Mouse (Mus musculus) right cerebral cortex, adult 2 months (tissue): Measurements from ENCODE around the gene Wrap53.
A peak's percentile ranks its signal among the peaks of the same experiment; 100 is the strongest.

Experiments used
- DNase-seq, 2 experiments: peaks; one replicate each; pipeline ENCODE4 v3.0.0; 2021 to 2022; ENCODE audit warnings: low spot score in 2 of 2

Gene Wrap53

DNA sequence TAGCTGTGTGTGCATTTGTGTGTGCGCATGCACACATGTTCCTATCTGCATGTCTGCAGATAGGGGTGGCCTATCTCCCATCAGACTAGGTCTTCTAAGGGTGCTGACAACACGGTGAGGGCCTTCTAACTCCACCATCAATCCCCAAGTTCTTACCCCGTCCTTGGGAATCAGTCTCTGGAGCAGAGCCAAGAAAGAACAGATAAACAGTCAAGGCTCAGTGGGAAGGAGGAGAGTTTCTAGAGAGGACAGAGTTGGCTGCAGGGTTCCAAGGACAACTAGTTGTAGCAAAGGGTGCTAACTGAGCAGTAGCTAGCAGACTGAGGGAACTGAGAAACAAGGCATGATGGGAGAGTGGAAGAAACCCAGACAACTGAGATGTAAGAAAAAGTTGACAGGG lies 21.7 kb upstream of the Wrap53 start:
- no peak for DNase-seq

DNA sequence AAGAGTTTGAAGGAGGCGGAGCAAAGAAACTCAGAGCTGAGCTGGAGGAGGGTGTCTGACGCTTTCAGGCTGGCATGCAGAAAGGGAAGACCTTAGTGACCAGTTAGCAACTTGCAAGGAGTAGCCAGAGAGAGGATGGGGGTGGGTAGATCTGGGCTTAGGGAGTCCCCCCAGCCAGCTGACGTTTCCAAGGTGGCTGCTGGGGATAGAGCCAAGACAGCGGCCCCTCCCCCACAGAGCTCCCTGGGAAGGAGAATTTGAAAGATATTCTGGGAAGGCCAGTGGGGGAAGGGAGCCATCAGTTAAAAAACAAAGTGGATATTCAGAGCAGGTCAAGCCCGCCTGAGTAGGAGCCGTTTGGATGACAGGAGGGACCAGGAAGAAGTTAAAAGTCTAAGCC lies 20.0 kb upstream of the Wrap53 start:
- DNase-seq: peak; percentile 72 to 74

DNA sequence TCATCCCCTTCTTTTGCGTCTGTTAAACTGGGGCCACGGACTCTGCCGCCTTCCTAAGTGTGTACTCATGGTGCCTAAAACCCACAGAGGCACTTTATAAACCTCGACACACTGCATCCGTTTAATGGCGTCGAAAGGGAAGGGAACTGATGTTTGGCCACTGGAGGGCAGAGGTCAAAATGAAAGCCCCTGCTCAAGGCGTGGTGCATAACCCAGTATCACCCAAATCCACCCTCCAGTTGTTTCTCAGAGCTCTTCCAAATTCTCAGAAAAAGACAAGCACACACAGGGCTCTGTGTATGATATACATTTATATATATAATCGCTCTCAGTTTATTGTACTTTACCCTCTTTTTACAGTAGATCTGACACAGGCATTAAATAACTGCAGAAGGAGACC lies 19.4 kb upstream of the Wrap53 start:
- DNase-seq: no peak

DNA sequence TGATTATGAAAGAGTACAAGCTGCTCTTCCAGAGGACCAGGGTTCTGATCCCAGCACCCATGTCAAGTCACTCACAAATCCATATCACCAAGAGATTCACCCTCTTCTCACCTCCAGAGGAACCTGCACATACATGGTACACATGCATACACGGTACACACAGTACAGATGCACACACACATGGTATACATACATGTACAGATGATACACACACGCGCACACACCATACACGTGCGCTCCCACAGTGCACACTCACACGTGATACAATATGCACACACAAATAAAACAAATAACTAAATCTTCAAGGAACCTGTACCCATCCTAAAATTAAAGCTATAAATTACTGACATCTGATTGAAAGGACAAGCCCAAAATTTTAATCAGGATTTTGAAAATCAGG lies 14.8 kb upstream of the Wrap53 start:
- no peak for DNase-seq

DNA sequence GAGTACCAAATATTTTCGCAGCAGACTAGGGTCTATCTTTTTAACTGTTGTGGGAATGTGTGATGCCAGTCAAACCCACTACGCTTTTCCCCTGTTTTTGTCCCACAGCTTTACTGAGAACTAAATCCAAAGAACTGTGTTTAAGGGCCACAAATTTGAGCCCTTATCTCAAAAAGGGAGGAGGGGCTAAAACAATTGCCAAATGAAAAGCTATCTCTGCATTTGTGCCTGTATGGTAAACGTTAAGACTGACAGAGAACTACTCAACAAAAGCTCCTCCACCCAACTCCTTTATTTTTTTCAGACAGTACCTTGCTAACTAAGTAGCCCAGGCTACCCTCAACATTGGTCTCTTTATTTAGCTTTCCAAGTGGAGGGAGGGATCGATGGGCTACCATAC lies 12.7 kb upstream of the Wrap53 start:
- no peak for DNase-seq

DNA sequence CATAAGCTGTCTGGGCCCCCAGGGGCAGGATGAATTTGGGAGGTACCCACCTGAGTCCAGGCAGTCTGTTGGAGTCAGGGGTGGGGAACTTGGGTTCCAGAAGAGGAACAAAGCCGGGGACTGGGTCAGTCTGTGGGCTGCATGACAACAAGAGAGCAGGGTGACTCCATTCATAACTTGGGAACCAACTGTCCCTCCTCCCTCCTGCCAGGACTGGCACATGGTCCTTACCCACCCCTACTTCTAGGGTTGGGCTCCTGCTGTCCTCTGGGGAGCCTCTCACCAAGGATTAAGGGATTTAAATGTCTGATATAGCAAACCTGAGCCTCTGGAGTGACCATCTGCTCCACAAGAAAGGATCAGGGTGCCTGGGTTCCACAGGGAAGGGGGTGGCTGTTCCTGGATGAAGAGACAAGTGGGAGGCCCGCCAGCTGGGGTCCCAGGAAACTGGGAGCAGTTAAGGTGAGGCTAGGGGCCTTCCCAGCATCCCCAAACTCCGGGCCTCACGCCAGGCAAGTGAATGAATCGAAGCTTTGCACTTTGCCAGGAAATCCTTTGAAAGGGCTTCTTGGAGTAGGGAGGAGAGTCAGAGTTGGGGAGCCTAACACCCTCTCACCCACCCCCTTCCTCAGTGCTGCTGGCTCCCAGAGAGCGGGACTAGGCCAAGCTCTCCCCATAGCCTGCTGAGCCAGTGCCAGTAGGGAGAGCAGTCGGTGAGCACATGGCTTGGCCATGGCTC lies 12.0 kb upstream of the Wrap53 start:
- DNase-seq: peak; percentile 57 to 71

DNA sequence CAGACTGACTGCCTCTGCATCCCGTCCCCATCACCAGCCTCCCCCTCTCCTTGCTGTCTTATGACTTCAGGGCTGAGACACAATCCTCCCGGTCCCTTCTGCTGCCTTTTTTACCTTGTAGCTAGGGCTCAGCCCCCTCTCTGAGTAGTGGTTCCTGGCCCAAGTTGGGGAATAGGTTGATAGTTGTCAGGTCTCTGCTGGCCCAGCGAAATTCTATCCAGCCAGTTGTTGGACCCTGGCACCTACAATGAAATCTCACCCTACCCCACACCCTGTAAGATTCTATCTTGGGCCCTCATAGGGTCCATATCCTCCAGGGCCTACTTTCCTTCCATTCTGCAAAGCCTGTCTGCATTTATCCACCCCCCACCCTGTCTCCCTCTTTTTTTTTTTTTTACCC lies 11.4 kb upstream of the Wrap53 start:
- no peak for DNase-seq

DNA sequence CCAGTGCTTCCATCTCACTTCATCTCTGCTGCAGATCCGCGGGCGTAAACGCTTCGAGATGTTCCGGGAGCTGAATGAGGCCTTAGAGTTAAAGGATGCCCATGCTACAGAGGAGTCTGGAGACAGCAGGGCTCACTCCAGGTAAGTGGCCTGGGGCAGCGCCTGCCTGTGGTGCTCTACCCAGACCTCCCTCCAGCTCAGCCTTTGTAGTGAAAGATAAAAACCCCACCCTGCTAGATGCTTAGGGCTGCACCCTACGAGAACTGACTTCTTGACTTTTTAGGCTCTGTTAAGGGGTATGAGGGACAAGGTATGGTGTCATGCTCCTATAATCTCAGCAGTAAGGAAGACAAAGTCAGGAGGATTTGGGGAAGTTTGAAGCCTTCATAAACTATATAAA lies 10.6 kb upstream of the Wrap53 start:
- no peak for DNase-seq

DNA sequence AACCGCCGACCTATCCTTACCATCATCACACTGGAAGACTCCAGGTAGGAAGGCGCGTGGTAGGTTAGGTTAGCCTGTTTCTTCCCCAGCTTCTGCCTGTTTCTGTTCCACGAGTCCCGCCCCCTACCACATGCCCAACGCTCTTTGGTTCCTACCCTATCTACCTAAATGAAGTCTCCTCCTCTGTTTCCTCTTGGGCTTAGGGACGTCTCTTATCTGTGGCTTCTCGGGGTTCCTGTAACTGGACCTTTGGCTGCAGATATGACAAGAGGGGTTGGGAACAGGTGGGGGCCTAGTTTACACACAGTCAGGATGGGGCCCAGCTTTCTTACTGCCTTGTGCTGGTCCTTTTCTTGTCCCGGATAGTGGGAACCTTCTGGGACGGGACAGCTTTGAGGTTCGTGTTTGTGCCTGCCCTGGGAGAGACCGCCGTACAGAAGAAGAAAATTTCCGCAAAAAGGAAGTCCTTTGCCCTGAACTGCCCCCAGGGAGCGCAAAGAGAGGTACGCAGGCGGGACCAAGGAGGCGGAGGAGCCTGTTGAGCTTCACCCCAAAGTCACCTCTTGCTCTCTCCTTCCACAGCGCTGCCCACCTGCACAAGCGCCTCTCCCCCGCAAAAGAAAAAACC lies 9.3 kb upstream of the Wrap53 start:
- no peak for DNase-seq

DNA sequence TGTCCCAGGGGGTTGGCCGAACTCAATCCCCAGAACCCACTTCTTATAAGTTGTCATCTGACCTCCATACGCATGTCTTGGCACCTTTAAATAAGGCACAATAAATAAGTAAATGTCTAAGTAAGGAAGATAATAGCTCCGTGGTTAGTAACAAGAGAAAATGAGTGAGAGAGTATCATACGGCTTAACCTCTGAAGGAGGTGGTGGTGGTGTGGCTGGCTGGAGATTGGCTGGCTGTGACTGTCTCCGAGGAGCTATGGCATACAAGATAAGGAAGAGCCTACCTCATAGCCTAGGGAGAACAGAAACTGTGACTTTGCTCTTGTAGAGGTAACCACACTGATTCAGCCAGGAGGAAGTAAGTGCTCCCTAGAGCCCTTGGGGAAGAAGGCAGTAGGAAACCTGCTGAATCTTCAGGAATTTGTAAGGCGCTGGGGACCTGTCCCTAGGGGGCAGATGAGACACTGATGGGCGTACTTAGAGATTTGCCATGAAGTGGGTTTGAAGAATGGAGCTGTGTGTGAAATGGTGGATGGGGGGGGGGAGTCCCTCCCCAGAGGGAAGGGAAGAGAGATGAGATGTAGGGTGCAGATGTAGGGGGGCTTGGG lies 5.8 kb upstream of the Wrap53 start:
- no peak for DNase-seq

DNA sequence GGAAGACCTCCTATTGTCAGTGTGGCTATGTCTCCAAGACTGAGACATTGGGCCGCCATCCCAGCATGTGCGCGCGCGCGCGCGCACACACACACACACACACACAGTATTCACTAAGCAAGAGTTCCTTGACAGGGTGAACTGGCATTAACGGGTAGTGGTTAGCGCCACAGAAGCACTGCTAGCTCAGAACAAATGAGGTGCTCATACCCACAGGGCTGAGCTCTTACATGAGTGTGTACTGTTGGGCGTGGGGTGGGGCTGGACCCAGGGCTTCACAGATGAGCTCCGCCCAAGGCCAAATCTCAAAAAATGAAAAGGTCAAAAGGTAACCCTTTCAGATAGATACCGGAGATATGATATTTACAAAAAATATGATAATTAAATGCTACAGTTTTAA lies 4.9 kb upstream of the Wrap53 start:
- DNase-seq: no peak

DNA sequence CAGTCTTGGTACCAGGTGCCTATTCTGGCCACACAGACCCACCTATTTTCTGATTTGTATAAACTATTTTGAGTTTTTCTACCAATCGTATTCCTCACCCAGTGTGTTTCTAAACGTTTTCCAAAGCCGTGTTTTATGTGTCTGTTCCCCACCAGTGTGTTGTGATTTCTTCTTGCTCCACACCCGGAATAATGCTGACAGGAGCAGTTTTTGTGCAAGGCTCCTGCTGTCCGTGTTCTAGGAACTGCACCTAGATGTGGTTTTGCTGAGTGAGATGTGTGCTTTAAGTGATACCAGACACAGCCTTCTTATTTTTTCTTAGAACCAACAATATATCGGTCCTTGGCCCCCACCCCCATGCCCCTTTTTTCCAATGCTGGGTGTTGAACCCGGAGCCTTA lies 4.0 kb upstream of the Wrap53 start:
- DNase-seq: no peak

DNA sequence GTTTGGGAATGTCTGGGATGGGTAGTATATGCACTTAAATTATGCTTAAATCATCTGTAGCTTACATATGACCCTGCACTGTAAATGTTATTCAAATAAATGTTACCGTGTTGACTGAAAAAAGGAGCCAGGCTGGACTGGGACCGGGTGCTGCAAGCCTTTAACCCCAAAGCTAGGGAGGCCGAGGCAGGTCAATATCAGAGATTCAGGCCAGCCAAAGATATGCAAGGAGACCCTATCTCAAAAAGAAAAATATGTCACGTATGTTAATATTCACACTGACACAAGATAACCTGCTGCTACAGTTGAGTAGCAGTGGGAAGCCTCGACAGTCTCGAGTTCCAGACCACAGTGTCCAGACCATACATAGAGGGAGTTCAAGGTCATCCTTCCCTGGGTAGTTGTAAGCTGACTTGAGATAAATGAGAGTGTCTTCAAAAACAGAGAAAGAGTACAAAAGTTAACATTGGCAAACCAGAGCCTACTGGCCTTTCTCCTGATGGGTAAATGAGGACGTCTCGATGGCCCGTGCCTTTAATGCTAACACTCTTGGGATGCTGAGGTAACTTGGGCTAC lies 2.3 kb upstream of the Wrap53 start:
- no peak for DNase-seq

DNA sequence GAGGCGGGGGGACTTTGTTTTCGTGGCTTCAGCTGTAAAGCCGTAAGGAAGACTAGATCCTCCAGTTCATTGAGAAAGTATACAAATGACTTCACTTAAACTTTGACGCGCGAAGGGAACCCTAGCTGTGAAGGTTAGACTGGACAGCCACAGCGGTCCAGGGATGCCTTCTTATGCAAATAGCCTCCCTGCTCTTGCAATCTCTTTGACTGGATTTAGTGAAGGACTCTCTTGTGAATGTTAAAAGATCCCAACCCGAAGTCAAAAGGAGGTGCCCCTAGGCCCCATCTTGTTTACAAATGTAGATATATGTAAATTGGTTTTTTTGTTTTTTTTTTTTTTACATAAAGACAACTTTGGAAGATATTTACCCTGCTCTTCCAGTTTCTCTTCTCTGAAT lies 1.8 kb upstream of the Wrap53 start:
- DNase-seq: no peak

DNA sequence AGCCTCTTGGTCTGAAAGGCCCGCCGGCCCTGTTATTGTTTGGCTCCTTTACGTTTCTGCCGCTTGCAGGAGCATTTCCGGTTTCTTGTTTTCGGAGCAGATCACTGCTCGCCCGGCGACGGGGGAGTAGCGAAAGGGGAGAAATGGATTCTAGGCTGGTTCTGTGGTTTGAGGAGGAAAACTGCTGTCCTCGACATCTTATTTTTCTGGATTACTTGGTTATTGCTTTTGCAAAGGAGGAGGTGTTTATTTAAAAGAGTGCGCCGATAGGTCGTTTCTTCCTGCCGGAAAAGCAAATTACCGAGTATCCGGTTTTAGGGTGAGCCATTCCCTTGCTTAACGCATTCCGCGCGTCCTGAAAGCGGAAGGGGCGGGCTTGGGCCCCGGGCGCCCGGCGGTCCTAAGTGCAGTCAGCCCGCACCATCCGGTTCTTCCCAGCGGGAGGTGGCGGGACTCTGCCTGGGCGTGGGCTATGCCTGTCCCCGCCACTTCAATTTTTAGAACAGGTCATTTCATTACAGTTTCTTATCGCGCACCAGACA lies 1.2 kb upstream of the Wrap53 start:
- peak; percentile 91 for DNase-seq

DNA sequence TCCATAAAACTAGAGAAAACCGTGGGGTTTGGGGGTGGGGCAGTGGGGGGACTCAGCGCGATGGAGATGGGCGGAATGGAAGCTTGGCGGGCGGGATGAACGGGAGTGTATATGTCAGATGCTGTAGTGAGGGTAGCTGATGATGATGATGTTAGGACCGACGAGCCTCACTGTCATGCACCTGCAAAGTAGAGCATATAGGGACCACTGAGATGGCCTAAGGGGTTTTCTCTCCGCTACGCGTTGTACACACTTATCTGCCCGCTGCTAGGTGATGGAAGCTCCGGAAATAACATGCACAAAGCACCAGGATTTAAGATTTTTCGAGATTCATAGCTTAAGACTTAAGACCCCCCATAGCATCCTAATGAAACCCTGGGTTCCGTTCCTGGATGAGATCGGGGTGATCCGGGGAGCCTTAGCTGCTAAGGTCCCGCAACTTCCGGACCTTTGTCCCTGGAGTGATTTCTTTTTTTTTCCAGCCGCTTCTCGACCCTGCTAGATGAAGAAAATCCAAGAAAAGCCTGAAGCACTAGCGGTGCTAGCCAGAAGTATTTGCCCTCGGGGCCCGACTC lies 604 bp upstream of the Wrap53 start:
- DNase-seq: no peak

DNA sequence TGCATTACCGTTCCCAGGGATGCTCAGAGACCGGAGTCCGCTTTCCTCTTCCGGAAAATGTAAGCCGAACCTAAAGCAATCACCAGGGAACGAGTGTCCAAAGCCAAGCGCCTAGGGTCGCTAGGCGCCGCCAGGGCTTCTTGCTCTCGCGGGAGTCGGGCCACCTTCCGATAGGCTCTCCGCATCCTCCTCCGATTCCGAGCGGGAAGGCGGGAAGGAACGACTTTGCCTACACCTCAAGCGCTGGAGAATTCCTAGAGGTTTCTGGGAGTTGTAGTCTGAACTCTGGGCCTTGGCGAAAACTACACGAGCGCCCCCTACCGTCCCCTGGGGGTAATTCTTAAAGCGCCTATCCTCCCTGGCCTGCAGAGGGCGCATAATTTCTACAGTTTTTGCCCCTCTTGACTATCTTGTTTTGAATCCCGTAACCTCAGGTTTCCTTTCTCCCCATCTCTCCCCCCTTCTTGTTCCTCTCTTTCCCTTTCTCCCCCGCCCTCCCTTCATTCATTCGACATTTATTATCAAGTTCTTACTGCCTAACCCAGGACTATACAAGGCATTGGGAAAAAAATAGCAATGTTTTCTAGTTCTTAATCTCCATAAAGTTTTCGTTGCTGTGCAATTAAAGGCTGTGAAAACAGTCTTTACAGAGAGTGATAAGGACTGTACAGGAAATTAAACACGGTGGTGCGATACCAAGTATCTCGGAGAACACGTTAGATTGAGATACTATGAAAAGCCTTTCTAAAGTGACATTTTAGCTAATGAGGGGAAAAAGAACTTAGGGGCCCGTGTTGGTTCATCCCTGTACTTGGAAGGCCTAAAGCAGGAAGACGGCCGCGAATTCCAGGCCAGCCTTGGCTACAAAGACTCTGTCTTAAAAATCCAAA lies 682 bp downstream of the Wrap53 start:
- DNase-seq: peak; percentile 98 to 99

DNA sequence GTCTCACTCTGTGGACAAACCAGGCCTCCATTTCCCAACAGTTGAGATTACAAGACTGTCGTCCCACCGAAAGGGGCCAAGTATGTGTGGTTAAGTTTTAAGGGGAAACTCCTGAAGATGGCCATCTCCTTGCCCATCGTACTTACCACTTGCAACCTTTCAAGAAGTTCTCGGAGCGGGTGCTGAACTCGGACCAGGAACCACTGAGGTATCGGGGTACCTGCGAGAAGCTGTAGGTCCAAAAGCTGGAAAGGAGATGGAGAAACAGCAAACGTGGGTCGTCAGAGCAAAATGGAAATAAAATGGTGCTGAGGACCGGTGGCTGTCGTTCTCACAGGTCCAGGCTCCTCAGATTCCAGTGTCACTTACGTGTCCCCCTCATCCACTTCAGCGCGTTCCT lies 1.8 kb downstream of the Wrap53 start:
- DNase-seq: no peak

DNA sequence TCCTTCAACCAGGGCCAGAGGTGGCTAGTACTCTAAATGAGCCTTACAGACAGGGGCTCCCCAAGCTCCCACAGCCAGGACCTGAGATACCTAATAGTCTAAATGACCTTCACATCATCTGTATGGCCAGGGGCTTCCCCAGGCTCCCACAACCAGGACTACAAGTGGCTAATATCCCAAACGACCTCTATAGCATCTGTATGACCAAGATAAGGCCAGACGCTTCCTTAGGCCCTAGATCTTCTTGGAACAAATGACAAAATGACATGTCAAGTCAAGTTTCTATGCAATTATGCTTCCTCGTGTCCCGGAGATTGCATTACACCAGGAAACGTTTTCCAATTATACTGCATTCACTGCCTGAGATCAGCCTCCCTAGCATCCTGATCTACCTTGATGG lies 3.7 kb downstream of the Wrap53 start:
- no peak for DNase-seq

DNA sequence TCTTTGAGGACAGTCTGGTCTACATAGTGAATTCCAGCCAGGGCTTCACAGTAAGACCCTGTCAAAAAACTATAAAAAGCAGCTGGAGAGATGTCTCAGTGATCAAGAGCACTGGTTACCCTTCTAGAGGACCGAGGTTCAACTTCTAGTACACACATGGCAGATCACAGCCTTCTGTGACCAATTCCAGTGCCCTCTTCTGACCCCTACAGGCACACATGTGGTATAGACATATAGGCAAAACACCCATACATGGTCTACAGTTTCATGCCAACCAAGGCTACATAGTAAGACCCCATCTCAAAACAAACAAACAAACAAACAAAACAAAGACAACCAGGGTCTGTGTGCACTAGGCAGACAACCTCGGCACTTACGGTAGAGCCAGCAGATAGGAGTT lies 4.8 kb downstream of the Wrap53 start:
- no peak for DNase-seq

DNA sequence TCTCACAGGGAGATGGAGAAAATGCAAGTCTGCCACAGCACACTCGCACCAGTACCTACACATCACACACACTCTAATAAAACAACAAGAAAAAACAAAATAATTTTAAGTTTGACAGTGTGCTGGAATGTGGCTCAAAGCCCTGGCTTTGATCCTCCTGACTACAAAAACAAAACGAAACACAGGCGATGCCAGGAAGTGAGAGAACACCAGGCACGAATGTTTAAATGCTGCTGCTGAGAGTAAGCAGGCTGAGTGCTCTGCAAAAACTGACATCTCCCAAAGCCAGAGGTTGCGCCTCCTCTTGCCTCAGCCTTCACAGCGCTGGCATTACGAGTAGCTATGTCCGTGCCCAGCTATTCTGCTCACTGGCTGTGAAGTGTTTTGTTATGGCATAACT lies 14.9 kb downstream of the Wrap53 start:
- DNase-seq: no peak
